Mouse (Mus musculus): Measurements from ENCODE around the gene Slc11a1.
A peak's percentile ranks its signal among the peaks of the same experiment; 100 is the strongest.

DNA sequence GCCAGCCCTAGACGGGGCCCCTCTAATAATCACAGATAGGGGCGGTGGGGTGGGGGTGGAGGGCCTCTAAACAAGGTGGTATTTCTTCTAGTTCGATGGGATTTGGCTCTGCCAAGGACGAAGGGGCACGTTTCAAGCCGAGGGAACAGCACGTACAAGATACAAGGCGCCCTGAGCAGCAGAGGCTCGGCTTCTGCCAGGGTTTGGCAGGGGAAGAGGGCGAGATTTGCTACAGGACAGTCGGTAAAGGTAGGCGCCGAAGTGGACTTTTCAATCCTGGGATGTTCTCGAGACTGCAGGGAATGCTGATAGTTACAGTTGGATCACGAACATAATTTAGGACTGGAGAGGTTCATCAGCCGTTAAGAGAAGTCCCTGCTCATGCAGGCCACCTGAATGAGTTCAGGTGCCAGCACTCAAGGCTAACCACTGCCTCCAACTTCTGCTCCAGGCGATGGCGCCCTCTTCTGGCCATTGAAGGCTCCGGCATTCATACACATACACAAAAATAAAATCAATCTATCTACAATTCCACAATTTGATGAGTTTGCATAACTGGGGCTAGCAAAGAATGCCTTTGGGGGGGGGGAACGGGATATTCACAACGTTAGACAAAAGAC lies 15.4 kb downstream of the Slc11a1 start:
- no peak for TF ChIP-seq POLR2A (IDR thresholded peaks at IDR 0.05; ENCODE audit: borderline replicate concordance, low read depth, low read length)
- TF ChIP-seq CTCF (IDR thresholded peaks at IDR 0.05; ENCODE audit: low read depth, low read length) = peak; percentile 42
